Mouse (Mus musculus): Measurements from ENCODE around the gene Gm49403. TPM values are rescaled to one million over a fixed set of nuclear protein-coding genes. Genes with fewer than 3 reads are reported as not detected.

The Gm49403 gene
- polyA plus RNA-seq, 1 experiment from 2014 or later: not detected

DNA sequence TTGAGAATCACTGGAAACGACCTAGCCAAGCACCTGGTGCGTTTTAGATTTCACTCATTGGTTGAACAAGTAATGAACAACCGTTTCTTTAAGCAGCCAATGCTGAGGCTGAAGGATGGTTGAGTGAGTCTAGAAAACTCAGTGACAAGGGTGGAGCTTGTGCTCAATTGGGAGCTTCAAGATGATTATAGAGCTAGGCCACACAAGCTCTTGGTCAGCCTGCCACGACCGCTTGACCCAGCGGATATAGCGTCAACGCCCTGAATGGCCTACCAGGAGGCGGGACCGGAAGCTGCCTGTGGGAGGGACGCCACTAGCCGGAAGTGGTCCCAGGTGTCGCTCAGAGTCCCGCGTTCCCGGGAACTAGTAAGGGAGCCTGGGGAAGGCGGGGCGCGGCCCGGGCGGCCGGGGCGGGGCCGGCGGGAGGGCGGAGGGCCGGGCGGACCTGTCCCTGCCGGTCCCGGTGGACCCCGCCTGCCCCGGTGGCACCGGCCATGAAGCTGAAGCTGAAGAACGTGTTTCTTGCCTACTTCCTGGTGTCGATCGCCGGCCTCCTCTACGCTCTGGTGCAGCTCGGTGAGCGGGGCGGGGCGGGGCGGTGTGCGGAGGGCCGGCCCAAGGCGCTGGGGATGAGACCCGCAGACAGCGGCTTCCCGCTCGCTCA lies 36.5 kb downstream of the Gm49403 start, which contains the start of gene B3gat3:
Gene B3gat3, plus strand, starts transcription at position 302 of the 664 bp plus-strand sequence.
- under 1% methylated on average over 48 of the region's 50 CpGs for WGBS (ENCODE audit: insufficient replicate concordance)
- ATAC-seq: peak; percentile 95
- H3K9me3 ChIP-seq (ENCODE audit: low read length): no peaks in the 10 kb centered on the region
- DNase-seq: peak; percentile 95
- peak within 1 kb of the TSS; percentile 90 for H3K27ac ChIP-seq (ENCODE audit: low read depth)
- H3K4me1 ChIP-seq (ENCODE audit: insufficient read depth): peaks cover 13% of the 10 kb centered on the region
- H3K4me3 ChIP-seq (ENCODE audit: low read depth, low read length): peak within 1 kb of the TSS; percentile 79
- no peaks in the 10 kb centered on the region for H3K27me3 ChIP-seq (ENCODE audit: insufficient read depth, low read length)
- peak within 1 kb of the TSS; percentile 75 for H3K9ac ChIP-seq (replicated peaks)
- peaks cover 21% of the 10 kb centered on the region for H3K36me3 ChIP-seq (replicated peaks; ENCODE audit: insufficient read depth, low read length)
- H3K4me2 ChIP-seq (ENCODE audit: low read depth, low read length): peak within 1 kb of the TSS; percentile 94
- no peak for TF ChIP-seq CTCF (IDR thresholded peaks at IDR 0.05; ENCODE audit: low read depth)
- 0 out of 2 replicates have a peak, but pooled peaks have one; percentile 29 for TF ChIP-seq EP300 (IDR thresholded peaks at IDR 0.05; ENCODE audit: low read depth)

DNA sequence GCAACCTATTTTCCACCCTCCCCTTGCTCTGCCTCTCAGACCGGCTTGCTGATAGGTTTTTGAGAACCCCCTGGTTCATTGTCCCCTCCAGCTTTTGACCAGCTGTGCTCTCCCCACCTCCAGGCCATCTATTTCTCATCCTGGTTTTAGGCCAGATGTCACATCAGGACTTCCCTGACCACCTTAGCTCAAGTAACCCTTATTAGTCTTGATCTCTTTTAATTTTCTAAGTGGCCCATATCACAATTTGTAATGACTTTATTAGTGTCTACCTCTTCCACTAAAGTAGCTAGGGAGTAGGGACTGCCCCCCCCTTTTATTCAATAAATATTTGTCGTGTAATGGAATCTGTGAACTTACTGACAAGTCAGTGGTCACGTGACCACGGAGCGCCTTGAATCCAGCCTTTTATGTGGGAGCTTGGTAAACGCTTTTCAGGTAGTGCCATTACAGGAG lies 37.1 kb downstream of the Gm49403 start:
- peak overlapping the region; percentile 79 for H3K4me3 ChIP-seq (ENCODE audit: low read depth, low read length)
- H3K4me2 ChIP-seq (ENCODE audit: low read depth, low read length): peak overlapping the region; percentile 94
- 2% methylated on average over 6 of the region's 6 CpGs for WGBS (ENCODE audit: insufficient replicate concordance)
- no peaks in the 10 kb centered on the region for H3K27me3 ChIP-seq (ENCODE audit: insufficient read depth, low read length)
- no peaks in the 10 kb centered on the region for H3K9me3 ChIP-seq (ENCODE audit: low read length)
- peak overlapping the region; percentile 90 for H3K27ac ChIP-seq (ENCODE audit: low read depth)
- peaks cover 21% of the 10 kb centered on the region for H3K36me3 ChIP-seq (replicated peaks; ENCODE audit: insufficient read depth, low read length)
- H3K4me1 ChIP-seq (ENCODE audit: insufficient read depth): peaks cover 13% of the 10 kb centered on the region
- TF ChIP-seq EP300 (IDR thresholded peaks at IDR 0.05; ENCODE audit: low read depth) (no peak), CTCF (IDR thresholded peaks at IDR 0.05; ENCODE audit: low read depth) (no peak)
- peak overlapping the region; percentile 75 for H3K9ac ChIP-seq (replicated peaks)
- ATAC-seq (peak; percentile 37), DNase-seq (peak; percentile 56)

- ATAC-seq (no peak), DNase-seq (peak; percentile 31)
- Histone ChIP-seq H3K27ac (ENCODE audit: low read depth) (peak overlapping the region; percentile 90), H3K36me3 (replicated peaks; ENCODE audit: insufficient read depth, low read length) (peaks cover 23% of the 10 kb centered on the region), H3K9ac (replicated peaks) (peak overlapping the region; percentile 75), H3K27me3 (ENCODE audit: insufficient read depth, low read length) (no peaks in the 10 kb centered on the region), H3K4me1 (ENCODE audit: insufficient read depth) (peaks cover 15% of the 10 kb centered on the region), H3K4me2 (ENCODE audit: low read depth, low read length) (peak overlapping the region; percentile 94), H3K4me3 (ENCODE audit: low read depth, low read length) (peak overlapping the region; percentile 79), H3K9me3 (ENCODE audit: low read length) (no peaks in the 10 kb centered on the region)
- no peak for TF ChIP-seq EP300 (IDR thresholded peaks at IDR 0.05; ENCODE audit: low read depth)
- TF ChIP-seq CTCF (IDR thresholded peaks at IDR 0.05; ENCODE audit: low read depth): no peak
- WGBS (ENCODE audit: insufficient replicate concordance): 61% methylated on average over 9 of the region's 9 CpGs
These were observed 38.0 kb downstream of the Gm49403 start for GRCm38 (mm10) chr19:8921741-8922140.

DNA sequence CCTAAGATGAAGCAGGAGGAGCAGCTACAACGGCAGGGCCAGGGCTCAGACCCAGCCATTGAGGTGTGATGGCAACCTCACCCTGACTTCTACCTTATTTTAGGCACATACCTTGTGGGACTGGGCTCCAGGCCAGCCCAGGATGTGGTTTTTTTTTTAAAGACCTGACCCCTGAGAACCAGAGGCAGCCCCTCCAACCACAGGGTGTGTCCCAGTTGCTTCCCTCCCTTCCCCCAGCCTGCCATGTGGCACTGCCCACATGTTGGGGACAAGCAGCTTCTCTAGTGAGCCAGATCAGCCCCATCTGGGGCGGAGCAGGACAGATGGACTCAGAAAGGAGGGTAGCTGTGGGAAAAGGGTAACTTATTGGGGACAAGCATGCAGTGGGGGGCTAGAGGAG lies 43.0 kb downstream of the Gm49403 start:
- Histone ChIP-seq H3K27ac (ENCODE audit: low read depth) (no peak overlapping the region), H3K36me3 (replicated peaks; ENCODE audit: insufficient read depth, low read length) (peaks cover 33% of the 10 kb centered on the region), H3K27me3 (ENCODE audit: insufficient read depth, low read length) (no peaks in the 10 kb centered on the region), H3K9me3 (ENCODE audit: low read length) (no peaks in the 10 kb centered on the region), H3K9ac (replicated peaks) (no peak overlapping the region), H3K4me2 (ENCODE audit: low read depth, low read length) (no peak overlapping the region), H3K4me3 (ENCODE audit: low read depth, low read length) (no peak overlapping the region), H3K4me1 (ENCODE audit: insufficient read depth) (peaks cover 30% of the 10 kb centered on the region)
- ATAC-seq (no peak), DNase-seq (no peak)
- WGBS (ENCODE audit: insufficient replicate concordance): 52% methylated on average over 2 of the region's 2 CpGs
- TF ChIP-seq CTCF (IDR thresholded peaks at IDR 0.05; ENCODE audit: low read depth) (no peak), EP300 (IDR thresholded peaks at IDR 0.05; ENCODE audit: low read depth) (no peak)

GRCm38 (mm10) chr19:8927891-8928525 lies 44.3 kb downstream of the Gm49403 start:
- Histone ChIP-seq H3K4me1 (ENCODE audit: insufficient read depth) (peaks cover 28% of the 10 kb centered on the region), H3K9me3 (ENCODE audit: low read length) (no peaks in the 10 kb centered on the region), H3K4me2 (ENCODE audit: low read depth, low read length) (peak overlapping the region; percentile 93), H3K27ac (ENCODE audit: low read depth) (peak overlapping the region; percentile 91), H3K9ac (replicated peaks) (no peak overlapping the region), H3K4me3 (ENCODE audit: low read depth, low read length) (no peak overlapping the region), H3K27me3 (ENCODE audit: insufficient read depth, low read length) (no peaks in the 10 kb centered on the region), H3K36me3 (replicated peaks; ENCODE audit: insufficient read depth, low read length) (peaks cover 37% of the 10 kb centered on the region)
- ATAC-seq: no peak
- no peak for DNase-seq
- 59% methylated on average over 12 of the region's 12 CpGs for WGBS (ENCODE audit: insufficient replicate concordance)
- TF ChIP-seq EP300 (IDR thresholded peaks at IDR 0.05; ENCODE audit: low read depth): peak; percentile 89
- TF ChIP-seq CTCF (IDR thresholded peaks at IDR 0.05; ENCODE audit: low read depth): no peak

DNA sequence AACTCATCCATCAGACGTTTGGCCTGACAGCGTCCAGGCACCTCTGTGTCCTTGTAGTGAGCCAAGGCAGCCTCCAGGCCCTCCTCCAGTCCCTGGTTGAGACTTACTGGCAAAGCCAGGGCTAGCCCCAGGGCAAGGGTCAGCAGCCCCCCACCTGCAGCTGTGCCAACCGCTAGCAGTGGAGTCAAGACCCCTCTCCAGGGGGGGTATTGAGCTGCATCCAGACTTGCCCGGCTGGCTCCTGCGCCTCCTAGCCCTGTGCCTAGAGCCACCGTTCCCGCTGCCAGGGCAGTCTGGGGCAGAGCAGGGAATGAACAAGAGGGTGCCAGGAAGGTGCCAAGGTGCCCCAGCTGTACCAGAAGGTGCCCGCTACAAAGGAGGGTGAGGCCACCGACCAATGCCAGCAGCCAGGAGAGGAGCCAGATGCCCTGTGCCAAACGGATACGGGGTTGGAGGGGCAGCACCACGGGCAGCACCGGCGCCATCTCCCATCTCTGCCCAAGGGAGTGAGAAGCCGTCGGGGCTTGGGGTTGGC lies 45.0 kb downstream of the Gm49403 start:
- Histone ChIP-seq H3K9ac (replicated peaks) (peak overlapping the region; percentile 84), H3K4me1 (ENCODE audit: insufficient read depth) (peaks cover 28% of the 10 kb centered on the region), H3K9me3 (ENCODE audit: low read length) (no peaks in the 10 kb centered on the region), H3K27ac (ENCODE audit: low read depth) (peak overlapping the region; percentile 91), H3K4me2 (ENCODE audit: low read depth, low read length) (peak overlapping the region; percentile 93), H3K4me3 (ENCODE audit: low read depth, low read length) (peak overlapping the region; percentile 72), H3K27me3 (ENCODE audit: insufficient read depth, low read length) (no peaks in the 10 kb centered on the region), H3K36me3 (replicated peaks; ENCODE audit: insufficient read depth, low read length) (peaks cover 39% of the 10 kb centered on the region)
- peak; percentile 4; the same call in 1 of the 2 replicates for ATAC-seq
- 27% methylated on average over 16 of the region's 16 CpGs for WGBS (ENCODE audit: insufficient replicate concordance)
- TF ChIP-seq EP300 (IDR thresholded peaks at IDR 0.05; ENCODE audit: low read depth): no peak
- no peak for TF ChIP-seq CTCF (IDR thresholded peaks at IDR 0.05; ENCODE audit: low read depth)
- DNase-seq: no peak
